Mouse (Mus musculus) midbrain, embryonic 12.5 days (tissue): ENCODE measurements at regions not wholly inside any gene's neighbourhood (a gene's known extent, or its start where the extent isn't known, plus 50 kb on each side); places are given as distances from the start of the nearest gene placed in this dataset.
"Not testable (repeated sequence)": the region's sequence is repeated elsewhere in the genome, so short reads cannot be mapped to it uniquely, and the experiment has no call there.

ENCODE experiments used
- ATAC-seq: fragments of 200-750 bp; cut with Nextera tagmentation; 2 replicates; pipeline ENCODE4 v1.8.0; 2017; ENCODE audit warnings: low read depth, moderate TSS enrichment, moderate library complexity; ENCODE audit not compliant: low FRiP score
- H3K27ac ChIP-seq: fragments of 300-500 bp; sonication (generic); replicated peaks from 2 replicates; pipeline ENCODE4 v1.5.1; 2016; ENCODE audit warnings: mild to moderate bottlenecking
- H3K27me3 ChIP-seq: fragments of 300-500 bp; sonication (generic); 2 replicates; pipeline ENCODE4 v1.6.1; 2016; ENCODE audit warnings: mild to moderate bottlenecking
- H3K36me3 ChIP-seq: fragments of 300-500 bp; sonication (generic); 2 replicates; pipeline ENCODE4 v1.6.1; 2016
- H3K4me1 ChIP-seq: fragments of 300-500 bp; sonication (generic); 2 replicates; pipeline ENCODE4 v1.6.1; 2016
- H3K4me2 ChIP-seq: fragments of 300-500 bp; sonication (generic); replicated peaks from 2 replicates; pipeline ENCODE4 v1.6.1; 2016; ENCODE audit warnings: mild to moderate bottlenecking, moderate library complexity
- H3K4me3 ChIP-seq: fragments of 300-500 bp; sonication (generic); 2 replicates; pipeline ENCODE4 v1.5.1; 2016; ENCODE audit warnings: mild to moderate bottlenecking
- H3K9ac ChIP-seq: fragments of 300-500 bp; sonication (generic); replicated peaks from 2 replicates; pipeline ENCODE4 v1.6.1; 2016; ENCODE audit warnings: mild to moderate bottlenecking, moderate library complexity
- H3K9me3 ChIP-seq: fragments of 300-500 bp; sonication (generic); 2 replicates; pipeline ENCODE4 v1.6.1; 2016; ENCODE audit warnings: mild to moderate bottlenecking
- WGBS: fragments of 180-500 bp; shearing (Covaris S2); methylation state at CpG from one replicate; pipeline ENCODE4 v1.1.7; 2016; 5-methylcytosine and 5-hydroxymethylcytosine counted together

DNA sequence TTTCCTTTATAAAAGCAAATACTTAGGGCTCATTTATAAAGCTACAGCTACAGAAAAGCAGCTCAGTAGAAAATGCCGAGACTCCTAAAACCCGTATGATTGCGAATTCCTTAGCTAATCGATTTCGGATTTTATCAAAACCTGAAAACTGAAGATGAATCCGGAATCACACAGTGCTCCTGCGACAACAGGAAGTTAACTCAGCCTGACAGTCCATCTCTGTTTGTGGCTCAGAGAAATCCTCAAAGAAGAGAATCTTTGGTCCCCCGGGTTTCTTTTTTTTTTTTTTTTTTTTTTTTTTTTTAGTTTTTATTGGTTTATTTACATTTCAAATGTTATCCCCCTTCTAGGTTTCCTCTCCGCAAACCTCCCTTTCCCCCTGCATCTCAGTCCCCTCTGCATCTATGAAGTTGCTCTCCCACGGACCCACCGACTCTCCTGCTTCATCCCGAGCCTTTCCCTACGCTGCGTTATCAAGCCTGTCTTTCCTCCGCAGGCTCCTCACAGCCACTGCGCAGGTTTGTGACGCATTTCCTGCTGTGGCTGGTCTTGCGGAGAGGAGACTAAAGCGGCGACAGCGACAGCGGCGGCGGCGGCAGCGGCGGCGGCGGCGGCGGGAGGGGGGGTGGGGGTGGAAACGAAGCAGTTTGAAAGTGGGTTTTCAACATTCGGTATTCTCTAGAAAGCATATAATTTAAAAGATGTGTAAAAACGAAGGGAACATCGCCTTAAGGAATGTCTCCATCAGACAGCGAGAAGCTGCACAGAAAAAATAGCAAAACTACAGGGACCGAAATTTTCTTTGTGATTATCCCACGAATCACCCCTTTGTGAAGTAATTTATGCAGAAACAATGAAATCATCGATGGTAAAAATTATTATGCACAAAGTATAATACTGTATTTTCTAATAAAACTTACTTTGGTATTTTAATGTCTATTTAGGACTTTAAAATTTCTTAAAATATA lies 352.3 kb upstream of the Snrpn start:
- not testable (repeated sequence) for H3K36me3 ChIP-seq, H3K4me1 ChIP-seq, H3K9ac ChIP-seq, H3K9me3 ChIP-seq, H3K27me3 ChIP-seq, H3K27ac ChIP-seq
- Histone ChIP-seq H3K4me2 (peak overlapping the region; percentile 29), H3K4me3 (peak overlapping the region; percentile 39)
- WGBS = 14% methylated on average over 39 of the region's 39 CpGs
- peak; percentile 95 for ATAC-seq

GRCm38 (mm10) chr7:60487839-60488454 lies 347.9 kb upstream of the Snrpn start:
- not testable (repeated sequence) for H3K4me2 ChIP-seq, H3K36me3 ChIP-seq, H3K9ac ChIP-seq, H3K9me3 ChIP-seq, H3K27me3 ChIP-seq, H3K27ac ChIP-seq, H3K4me3 ChIP-seq, H3K4me1 ChIP-seq
- ATAC-seq = peak; percentile 53; the same call in 1 of the 2 replicates
- WGBS = 5% methylated on average over 4 of the region's 4 CpGs

GRCm38 (mm10) chr7:60450074-60450603 lies 310.1 kb upstream of the Snrpn start:
- Histone ChIP-seq H3K27ac (peak overlapping the region; percentile 84), H3K4me2 (peak overlapping the region; percentile 28; the same call in 1 of the 2 replicates)
- H3K4me1 ChIP-seq, H3K4me3 ChIP-seq, H3K9ac ChIP-seq, H3K27me3 ChIP-seq, H3K36me3 ChIP-seq, H3K9me3 ChIP-seq: not testable (repeated sequence)
- ATAC-seq = peak; percentile 80
- WGBS = 64% methylated on average over 3 of the region's 3 CpGs

GRCm38 (mm10) chr7:60449239-60450073 lies 309.4 kb upstream of the Snrpn start:
- not testable (repeated sequence) for H3K4me1 ChIP-seq, H3K36me3 ChIP-seq, H3K9ac ChIP-seq, H3K27me3 ChIP-seq, H3K9me3 ChIP-seq
- ATAC-seq = peak; percentile 93
- WGBS = 40% methylated on average over 2 of the region's 2 CpGs
- H3K27ac ChIP-seq = peak overlapping the region; percentile 84
- H3K4me2 ChIP-seq = peak overlapping the region; percentile 28
- 0 out of 2 replicates have a peak overlapping the region, but pooled peaks have one; percentile 5 for H3K4me3 ChIP-seq

DNA sequence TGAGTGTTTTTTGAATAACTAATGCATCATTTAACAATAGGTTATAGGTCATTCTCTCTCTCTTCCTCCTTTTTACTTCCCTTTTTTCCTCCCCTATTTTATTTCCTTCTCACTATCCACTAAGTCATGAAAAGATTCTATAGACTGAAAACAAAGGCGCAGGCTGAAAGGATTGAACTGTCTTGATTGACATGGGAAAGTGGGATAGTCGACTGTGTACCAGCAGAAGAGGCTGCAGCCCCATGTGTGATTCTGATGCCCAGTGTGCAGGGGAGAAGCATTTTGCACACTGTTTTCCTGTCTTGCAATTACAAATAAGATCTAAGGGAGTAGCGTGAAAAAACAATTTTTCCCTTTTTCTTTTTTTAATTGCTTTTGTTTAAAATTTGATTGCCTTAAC lies 298.8 kb upstream of the Snrpn start:
- no peak overlapping the region for H3K9ac ChIP-seq
- WGBS = 57% methylated on average over 3 of the region's 3 CpGs
- H3K27me3 ChIP-seq = no peaks in the 10 kb centered on the region
- H3K36me3 ChIP-seq = no peaks in the 10 kb centered on the region
- H3K4me3 ChIP-seq = no peak overlapping the region
- no peak overlapping the region for H3K4me2 ChIP-seq
- H3K9me3 ChIP-seq = no peaks in the 10 kb centered on the region
- H3K4me1 ChIP-seq = no peaks in the 10 kb centered on the region
- ATAC-seq = peak; percentile 68
- no peak overlapping the region for H3K27ac ChIP-seq

GRCm38 (mm10) chr7:60391011-60391863 lies 251.2 kb upstream of the Snrpn start:
- Histone ChIP-seq H3K9ac (peak overlapping the region; percentile 37), H3K4me3 (peak overlapping the region; percentile 41), H3K27ac (peak overlapping the region; percentile 68), H3K4me2 (peak overlapping the region; percentile 39)
- H3K36me3 ChIP-seq, H3K4me1 ChIP-seq, H3K9me3 ChIP-seq, H3K27me3 ChIP-seq: not testable (repeated sequence)
- 12% methylated on average over 33 of the region's 33 CpGs for WGBS
- ATAC-seq = peak; percentile 97

DNA sequence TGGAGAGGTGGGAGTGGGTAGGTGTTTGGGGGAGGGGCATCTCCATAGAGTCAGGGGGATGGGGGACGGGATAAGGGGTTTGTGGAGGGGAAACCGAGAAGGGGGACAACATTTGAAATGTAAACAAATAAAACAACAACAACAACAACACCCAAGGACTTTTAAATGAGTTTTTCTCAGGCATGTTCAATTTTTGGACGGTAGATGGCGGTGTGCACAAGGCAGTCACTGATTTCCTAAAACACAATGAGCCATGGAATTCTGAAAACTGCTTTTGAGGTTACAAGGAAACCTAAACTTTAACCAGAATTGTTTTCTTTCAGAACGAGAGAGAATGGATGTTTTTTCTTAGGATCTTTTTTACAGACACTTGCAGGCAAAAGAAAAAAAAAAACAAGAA lies 246.9 kb upstream of the Snrpn start:
- H3K4me1 ChIP-seq, H3K4me3 ChIP-seq, H3K27ac ChIP-seq, H3K27me3 ChIP-seq, H3K36me3 ChIP-seq, H3K9me3 ChIP-seq, H3K4me2 ChIP-seq, H3K9ac ChIP-seq, ATAC-seq: not testable (repeated sequence)
- 6% methylated on average over 5 of the region's 5 CpGs for WGBS

GRCm38 (mm10) chr7:60374001-60374400 lies 234.0 kb upstream of the Snrpn start:
- H3K9me3 ChIP-seq, H3K36me3 ChIP-seq, H3K4me3 ChIP-seq, H3K9ac ChIP-seq, H3K27ac ChIP-seq, H3K4me1 ChIP-seq, H3K27me3 ChIP-seq, ATAC-seq, H3K4me2 ChIP-seq: not testable (repeated sequence)
- WGBS = 23% methylated on average over 3 of the region's 3 CpGs

DNA sequence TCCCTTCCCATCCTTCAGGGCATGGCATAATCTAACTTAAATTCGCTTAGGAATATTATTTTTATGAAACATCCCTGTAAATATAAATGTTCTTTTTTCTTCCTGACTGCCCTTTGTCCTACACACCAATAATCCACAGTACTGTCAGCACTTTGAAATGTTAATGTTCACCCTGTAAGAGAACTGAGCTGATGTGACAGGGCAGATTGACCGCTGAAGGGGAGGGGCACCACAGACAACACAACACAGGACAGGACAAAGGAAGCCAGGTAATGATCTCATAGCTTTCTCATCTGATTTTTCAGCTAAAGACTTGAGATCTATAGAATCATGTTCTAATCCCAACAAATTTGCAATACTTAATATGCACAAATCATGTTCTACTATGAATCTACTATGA lies 212.2 kb upstream of the Snrpn start:
- H3K9me3 ChIP-seq, H3K27ac ChIP-seq, H3K27me3 ChIP-seq, H3K9ac ChIP-seq, H3K36me3 ChIP-seq, H3K4me1 ChIP-seq, H3K4me2 ChIP-seq, H3K4me3 ChIP-seq, ATAC-seq: not testable (repeated sequence)
- WGBS = 79% methylated on average over 2 of the region's 2 CpGs
